Mouse (Mus musculus) left cerebral cortex, postnatal 14 days (tissue): ENCODE measurements around the gene Znrf3. TPM values are rescaled to one million over a fixed set of nuclear protein-coding genes. Genes with fewer than 3 reads are reported as not detected.

Experiments used
- DNase-seq, 2 experiments: peaks; one replicate each; pipeline ENCODE4 v3.0.0; 2021 to 2022; ENCODE audit warnings: low spot score in 2 of 2, mixed read lengths in 1 of 2
- intact Hi-C: fragments of 180-260 bp; cut with DNase I; formaldehyde crosslinking; loops from one replicate; pipeline ENCODE4 v1.15.1; 2025
- total RNA-seq, 2 experiments: library from RNA; stranded (reverse); gene quantifications; 2 replicates each; pipeline ENCODE4 v1.2.3; 2021

The Znrf3 gene
- total RNA-seq, 2 experiments from 2014 or later = 22.1 to 23.9 TPM

DNA sequence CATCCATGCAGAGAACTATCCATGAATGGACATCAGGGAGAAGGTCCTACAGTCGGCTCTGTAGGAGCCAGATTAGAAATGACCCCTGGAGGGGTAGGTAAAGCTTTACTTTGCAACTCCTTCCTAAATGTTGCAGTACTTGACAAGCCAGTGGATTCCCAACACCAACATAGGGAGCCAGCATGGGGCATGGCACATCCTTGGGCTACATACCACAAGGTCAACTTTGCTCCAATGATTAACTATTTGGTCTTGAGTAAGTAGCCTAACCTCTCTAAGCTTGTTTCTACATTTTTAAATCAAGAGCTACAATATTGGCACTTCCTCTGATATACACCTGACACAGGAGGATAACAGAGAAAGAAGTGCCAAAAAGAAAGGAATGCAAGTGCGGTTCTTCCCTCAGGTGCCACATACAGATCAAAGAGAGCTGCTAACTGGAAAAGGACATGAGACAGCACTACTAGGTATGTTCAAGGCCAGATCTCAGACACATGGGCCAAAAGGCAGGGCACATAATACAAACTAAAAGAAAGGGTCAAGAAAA, 31.9 kb downstream of the Znrf3 start:
- intact Hi-C loops = no loop called here
- no peak for DNase-seq

DNA sequence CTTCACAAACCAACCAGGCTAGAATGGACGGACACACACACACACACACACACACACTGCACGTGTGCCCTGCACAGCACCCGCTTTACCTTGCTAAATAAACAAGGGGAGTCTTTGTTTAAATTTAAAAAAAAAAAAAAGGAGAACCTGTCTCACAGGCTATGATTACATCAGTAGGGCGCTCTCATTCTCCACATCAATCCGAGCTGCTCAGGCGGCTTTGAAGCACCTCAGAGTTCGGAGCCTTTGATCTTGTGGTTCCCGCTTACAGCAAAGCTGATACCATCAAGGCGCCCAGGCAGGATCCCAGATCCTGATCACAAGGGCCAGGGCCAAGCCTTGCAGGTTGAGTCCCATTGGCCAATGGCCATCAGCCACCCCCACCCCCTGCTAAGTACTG, 33.1 kb downstream of the Znrf3 start:
- DNase-seq = no peak
- intact Hi-C loops = no loop called here

DNA sequence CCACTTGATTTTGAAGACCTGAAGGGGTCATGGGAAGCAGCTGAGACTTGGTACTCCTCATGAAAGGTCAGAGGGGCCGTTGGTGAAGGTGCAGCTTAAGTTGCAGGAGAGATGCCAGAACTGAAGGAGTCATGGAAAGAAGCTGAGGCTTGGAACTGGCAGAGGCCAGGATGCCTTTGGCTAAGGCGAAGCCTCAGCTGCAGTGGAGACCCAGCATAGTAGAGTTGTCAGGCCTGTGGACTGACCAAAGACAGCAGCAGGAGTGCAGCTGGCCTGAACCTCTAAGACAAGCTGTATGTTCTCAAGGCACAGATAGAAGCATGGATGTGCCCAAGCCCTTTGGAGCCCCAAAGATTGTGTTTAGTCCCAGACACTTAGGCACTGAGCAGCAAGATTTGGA, 40.5 kb downstream of the Znrf3 start:
- no peak for DNase-seq
- intact Hi-C loops = no loop called here

DNA sequence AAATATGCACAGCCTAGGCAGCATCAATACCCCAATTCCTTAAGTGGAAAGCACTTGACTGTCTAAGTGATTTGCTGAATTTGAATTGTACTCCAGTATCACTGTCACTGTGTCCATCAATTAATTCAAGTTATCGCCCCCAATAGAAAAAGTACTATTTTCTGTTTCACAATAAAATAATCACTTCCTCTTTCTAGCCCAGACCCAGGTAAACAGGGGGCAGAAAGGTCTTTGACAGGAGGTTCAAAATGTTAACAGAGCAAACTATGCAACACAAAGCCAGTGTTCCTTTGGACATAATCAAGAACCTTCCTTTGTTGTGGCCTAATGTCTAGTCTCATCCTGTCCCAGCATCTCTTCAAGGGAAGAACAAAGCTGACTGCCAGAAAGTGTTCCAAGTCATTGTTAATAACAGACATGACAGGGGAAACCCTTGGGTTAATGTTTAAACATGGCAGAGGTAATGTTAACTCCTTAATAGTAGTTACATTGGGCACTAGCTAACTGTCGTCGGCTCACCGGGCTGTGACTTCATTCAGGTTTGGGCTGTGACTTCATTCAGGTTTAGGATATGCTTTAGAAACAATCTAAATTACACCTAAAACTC, 42.4 kb downstream of the Znrf3 start:
- intact Hi-C loops = no loop called here
- no peak for DNase-seq

DNA sequence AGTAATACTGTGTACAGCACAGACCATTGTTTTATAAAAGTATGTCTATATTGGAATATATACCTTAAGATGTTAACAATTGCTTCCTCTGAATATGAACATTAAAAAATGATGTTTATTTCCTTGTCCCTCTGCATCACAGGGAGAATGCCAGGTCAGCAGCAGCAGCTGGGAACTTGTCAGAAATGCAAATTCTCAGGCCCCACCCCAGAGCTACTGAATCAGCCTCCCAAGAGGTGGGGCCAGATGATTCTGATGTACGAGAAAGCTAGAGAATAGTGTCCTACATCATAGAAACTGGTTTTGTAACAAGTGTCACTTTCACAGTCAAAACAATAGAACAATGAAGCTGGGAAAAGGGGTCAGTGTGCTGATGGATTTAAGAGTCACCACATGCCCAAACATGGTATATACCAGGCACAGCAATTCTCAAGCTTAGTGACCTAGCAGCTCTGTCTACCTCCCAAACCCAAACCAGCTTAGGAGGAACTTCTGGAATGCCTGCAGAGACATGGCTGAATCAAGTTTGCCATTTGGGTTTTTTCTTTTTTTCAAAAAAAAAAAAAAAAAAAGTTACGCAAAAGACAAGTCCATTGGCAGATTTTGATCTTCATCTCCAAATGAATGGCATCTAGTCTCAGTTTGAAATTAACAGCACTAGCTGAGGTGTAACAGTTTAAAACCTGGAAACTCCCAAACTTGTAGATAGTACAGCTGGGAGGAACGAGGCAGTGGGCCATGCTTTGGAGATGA, 46.2 kb downstream of the Znrf3 start:
- intact Hi-C loops = no loop called here
- DNase-seq = no peak

DNA sequence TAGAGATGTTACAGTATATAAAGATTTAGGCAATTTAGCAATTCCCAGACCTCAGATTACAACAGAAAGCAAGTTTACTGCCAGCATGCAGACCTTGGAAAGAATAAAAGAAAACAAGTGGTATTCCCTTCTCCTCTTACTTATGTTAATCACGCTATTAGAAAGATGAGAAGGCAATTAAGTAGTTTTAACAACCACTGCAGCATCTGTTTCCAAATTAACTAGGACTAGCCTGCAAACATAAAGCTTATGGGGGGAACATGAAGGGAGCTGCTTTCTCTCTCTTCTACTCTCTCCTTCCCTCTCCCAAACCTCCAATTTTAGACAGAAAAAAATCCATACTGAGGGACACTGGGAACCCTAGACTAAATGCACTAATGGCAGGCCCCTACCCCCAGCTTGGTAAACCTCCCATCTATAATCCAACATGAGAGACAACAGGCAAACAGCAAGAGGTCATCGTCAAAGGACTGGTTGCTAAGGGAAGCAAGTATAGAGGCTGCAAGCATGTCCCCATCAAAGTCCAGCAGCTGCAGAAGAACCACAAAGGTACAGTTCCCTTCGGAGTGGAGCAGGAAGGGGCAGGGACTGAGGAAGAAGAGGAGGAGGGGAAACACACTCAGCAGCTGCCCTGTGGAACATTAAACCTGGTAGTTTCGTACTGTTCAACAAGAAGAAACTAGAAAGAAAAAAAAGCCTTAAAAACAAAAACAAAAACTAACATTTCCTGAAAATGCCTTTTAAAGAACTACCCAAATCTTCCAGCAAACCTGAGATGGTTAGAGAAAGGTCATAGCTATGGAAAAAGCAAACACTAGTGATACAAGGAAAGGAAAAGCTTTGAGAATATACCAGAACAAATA, 53.4 kb downstream of the Znrf3 start:
- intact Hi-C loops = loop anchor here (5.0 kb wide), 1 partner anchor 51 kb away; the partner anchor contains the start of gene Znrf3
- DNase-seq = no peak

DNA sequence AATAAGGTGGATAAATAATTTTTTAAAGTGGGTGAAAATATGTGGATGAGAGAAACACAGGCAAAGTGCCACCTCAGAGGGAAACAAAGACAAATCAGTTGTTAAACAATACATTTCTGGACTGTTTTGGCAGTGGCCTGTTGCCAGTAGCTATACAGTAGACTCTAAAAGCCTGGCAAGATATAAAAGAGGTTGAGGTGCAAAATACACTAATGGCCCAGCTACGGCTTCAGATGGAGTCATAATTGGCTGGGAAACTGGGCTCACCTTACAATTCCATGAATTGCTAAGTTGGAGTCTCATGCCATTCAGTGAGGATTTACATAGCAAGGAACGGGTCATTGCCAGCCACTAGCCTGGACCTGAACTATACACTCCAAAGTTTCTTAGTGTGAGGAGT, 62.0 kb downstream of the Znrf3 start:
- intact Hi-C loops = no loop called here
- no peak for DNase-seq

DNA sequence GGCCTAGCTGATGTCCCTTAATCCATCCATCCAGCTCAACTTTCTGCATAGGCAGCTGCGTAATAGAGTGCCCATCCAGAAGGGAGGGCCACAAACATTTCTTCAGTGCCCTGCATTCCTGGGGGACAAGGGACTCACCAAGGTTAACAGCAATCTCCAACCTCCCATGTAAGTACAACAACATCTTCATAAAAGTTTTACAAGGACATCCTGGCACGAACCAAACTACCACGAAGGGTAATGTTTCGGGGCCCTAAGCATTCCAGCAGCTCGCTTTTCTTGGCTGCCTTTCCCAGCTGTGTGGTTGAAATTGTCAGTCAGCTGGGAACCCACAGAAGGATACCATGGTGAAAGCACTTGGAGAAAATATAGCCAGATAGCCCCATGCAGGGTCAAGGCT, 63.4 kb downstream of the Znrf3 start:
- DNase-seq = no peak
- intact Hi-C loops = no loop called here

DNA sequence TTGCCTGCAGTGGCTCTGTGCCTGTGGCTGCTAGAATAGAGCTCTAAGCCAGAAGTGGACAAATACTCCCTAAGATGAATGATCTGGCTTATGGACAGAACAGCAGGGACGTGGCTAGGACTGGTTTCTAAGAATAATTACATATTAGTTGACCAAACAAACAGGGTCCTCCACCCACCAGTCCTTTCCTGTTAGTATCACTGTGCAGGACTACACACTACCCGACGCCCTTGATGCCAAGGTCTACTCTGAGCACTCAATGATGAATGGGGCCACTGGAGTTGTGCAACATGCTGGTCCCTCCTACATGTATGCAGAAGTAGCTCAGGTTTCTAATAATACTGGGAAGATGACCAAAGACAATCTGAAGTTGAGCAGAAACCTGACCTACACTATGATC, 64.4 kb downstream of the Znrf3 start:
- intact Hi-C loops = no loop called here
- no peak for DNase-seq

DNA sequence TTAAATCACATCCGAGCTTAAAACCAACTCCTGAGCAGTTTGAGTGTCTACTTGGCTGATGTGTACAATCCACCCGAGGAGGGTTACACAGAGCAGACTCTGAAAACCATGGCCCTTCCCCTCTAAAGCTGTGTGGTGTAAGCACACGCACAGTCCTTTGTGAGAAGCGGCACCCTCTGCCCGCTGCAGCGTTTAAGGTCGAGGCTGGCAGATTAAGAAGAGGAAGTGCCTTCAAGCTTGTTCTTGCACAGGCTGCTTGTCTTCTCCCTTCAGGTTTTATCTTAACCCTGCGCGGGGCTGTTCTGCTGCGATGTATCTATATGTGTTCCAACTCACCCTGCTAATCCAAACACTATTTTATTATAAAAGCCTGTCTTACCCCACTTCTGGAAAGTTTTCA, 75.5 kb downstream of the Znrf3 start:
- DNase-seq = no peak
- intact Hi-C loops = no loop called here

DNA sequence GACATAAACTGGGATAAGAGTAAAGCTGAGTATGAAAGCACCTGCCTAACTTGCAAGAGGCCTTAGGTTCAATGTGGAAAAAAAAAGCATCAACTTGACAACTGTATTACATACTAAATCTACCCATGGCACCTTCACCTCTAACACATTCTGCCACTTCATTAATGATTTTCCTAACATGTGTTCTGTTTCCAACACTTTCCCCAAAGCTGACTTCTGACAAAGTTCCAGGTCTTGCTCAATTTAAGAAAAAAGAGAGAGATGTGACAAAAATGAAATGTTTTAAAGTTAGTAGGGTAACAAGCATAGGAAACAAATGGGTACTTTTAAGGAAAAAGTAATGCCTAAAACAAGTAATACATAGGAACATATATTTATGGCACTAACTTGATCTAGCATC, 76.2 kb downstream of the Znrf3 start:
- no peak for DNase-seq
- intact Hi-C loops = no loop called here

DNA sequence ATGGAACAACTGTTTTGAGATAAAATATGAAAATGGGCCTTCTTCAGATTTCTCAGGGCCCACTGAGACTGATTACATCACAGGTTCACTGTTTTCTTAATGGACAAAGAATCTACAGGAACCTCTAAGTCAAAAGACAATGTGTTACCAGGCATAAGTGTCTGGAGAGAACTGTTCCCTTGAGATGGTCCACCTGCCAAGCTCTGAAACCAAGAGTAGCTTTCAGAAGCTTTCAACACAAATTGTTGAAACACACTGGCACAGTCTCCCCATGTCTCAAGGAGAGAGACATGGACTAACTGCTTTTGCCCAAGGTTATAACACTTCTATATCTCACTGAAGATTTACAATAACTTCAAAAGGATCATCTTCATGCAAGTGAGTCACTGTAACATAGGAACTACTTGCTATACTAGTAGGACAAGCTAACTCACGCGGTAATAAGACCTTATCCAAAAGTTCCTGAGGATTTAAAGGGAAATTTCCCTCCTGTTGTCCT, 89.3 kb downstream of the Znrf3 start:
- no peak for DNase-seq
- intact Hi-C loops = no loop called here

DNA sequence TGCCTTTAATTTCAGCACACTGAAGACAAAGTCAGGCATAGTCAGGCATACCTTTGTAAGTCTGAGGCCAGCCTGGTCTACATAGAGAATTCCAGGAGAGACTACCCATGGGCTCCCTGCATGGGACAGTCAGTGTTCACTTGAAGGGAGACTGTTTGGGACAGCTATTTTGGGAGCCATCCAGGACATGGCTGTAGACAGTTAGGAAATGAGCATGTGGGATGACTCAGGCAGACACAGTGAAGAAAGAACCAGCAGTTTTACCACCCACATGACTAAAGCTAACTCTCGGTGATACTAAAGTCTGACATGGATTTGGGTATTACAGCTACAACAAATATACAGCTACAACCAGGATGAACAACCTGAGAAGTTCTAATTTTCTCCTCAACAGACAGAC, 89.9 kb downstream of the Znrf3 start:
- intact Hi-C loops = no loop called here
- DNase-seq = peak; percentile 54 to 76

DNA sequence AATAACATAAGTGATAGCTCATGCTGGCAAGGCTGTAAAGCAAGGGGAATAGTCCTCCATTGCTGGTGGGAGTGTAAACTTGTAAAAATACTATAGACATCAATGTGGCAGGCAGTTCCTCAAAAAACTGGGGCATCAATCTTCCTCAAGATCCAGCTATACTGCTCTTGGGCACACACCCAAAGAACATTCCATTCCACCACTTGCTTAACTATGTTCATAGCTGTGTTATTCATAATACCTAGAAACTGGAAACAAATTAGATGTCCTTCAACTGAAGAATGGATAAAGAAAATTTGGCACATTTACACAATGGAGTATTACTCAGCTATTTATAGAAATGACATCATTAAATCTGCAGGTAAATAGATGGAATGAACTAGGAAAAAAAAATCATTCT, 91.6 kb downstream of the Znrf3 start:
- DNase-seq = no peak
- intact Hi-C loops = no loop called here

DNA sequence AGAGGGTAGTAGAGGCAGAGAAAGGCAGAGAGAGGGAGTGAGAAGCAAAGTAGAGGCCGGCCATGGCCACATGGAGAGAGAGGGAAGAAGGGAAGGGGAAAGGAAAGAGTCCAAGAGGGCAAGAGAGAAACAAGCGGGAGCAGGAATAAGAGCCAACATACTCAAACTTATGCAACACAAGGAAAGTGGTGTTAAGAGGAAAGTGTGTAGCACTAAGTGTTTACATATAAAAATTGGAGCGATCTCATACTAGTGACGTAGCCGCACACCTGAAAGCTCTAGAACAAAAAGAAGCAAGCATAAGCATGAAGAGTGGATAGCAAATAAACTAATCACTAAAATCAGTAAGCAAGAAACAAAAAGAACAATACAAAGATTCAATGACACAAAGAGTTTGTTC, 95.2 kb downstream of the Znrf3 start:
- DNase-seq = no peak
- intact Hi-C loops = no loop called here

DNA sequence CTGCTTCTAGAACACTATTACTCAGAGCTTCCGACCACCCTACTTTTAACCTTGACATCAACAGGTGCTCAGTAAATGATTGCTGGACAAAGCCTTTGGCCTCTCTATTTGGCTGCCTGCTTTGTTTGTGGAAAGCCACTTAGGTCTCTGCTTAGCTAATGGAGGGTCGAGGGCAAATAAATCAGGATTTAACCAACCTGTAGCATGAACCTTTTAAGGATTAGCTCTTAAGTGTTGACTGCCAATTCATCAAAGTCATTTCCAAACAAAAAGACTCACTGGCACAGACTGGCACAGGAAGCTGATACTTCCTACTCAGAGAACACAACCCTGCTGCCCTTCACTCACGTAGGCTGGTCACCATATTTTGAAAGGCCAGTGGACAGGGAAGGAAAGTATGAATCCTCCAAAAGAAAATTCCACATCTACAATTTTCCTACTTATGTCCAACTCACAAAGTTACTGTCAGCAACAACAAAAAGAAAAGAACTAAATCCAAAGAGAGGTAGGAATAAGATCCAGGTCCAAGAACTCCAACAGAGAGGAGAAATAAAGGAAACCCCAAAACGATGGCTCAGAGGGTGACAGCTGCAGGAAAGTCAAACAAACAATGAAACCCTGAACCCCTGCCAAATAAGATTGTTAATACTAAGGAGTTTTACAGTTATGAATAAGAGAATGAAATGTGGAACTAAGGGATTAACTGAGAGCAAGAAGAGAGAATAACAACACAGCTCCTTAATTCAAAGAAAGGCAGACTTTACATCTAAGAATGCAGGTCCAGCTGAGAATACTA, 97.6 kb downstream of the Znrf3 start:
- intact Hi-C loops = no loop called here
- DNase-seq = no peak

DNA sequence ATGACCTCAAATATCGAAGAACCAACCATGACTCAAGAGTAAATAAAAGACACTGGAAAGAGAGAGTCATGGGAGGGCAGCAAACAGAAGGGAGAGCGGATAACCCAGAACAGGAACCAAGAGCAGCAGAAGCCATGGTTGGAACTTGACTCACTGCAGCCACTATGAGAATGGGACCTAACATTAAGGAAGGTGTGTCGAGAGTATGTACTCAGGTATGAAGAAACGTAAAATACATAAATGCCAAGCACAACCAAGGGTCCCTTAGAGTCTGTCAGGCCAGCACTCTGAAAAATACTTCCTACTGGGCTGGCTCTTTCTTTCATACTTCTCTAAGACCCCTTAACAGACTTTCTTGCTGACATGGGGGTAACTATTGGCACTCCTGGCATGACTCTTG, 100.9 kb downstream of the Znrf3 start:
- DNase-seq = no peak
- intact Hi-C loops = no loop called here

DNA sequence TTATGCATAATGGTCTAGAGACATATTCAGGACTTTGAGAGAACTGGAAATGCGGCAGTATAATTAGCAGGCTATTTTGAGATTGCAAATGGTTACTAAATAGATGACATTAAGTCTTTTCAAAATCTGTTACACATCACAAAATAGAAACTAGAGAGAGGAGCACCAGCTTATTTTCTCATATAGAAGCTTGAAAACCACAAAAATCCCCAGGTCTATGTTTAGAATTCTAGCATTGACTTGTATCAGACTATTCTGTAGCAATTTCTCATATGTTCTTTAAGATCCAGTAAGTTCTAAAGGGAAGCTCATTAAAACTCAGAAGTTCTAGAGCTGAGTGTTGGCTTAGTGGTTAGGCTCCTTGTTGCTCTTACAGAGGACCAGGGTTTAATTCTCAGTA, 104.9 kb downstream of the Znrf3 start:
- no peak for DNase-seq
- intact Hi-C loops = no loop called here

DNA sequence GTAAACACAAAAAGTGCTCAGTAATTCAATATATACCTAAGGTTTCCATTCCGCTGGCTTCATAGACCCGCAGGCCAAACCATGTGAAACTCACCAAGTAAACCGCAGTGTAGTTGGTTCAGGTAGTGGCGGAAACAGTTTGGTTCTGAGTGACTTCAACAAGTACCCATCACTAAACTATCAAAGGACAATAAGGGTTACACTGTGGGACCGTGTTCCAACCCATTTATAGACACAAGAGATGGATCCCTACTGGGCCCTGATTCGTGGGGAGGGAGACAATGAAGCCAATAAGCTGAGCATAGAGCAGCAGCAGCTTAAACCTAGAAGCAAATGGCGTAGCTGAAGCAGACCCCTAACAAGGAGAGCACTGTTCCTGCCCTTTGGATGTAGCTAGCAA, 107.8 kb downstream of the Znrf3 start:
- intact Hi-C loops = no loop called here
- no peak for DNase-seq
